Mouse (Mus musculus): ENCODE results near the gene Fbp1.
"Not testable (repeated sequence)": the region's sequence is repeated elsewhere in the genome, so short reads cannot be mapped to it uniquely, and the experiment has no call there.

The Fbp1 gene

DNA sequence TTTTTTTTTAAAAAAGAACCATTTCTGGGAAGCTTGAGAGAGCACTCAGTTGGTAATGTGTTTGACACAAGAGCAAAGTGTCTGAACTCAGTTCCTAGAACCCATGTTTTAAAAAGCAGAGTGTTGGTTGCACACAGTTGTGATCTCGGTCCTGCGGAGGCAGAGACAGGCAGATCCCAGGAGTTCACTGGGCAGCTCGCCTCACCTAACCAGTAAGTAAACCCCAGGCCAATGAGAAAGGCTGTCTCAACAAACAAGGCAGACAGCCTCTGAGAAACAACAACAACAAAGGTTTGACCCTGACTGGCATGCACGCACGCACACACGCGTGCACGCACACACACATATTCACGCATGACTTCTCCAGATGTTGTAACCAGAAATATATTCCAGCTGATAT, 4.2 kb downstream of the Fbp1 start:
- no peak for DNase-seq (ENCODE audit: low spot score)

DNA sequence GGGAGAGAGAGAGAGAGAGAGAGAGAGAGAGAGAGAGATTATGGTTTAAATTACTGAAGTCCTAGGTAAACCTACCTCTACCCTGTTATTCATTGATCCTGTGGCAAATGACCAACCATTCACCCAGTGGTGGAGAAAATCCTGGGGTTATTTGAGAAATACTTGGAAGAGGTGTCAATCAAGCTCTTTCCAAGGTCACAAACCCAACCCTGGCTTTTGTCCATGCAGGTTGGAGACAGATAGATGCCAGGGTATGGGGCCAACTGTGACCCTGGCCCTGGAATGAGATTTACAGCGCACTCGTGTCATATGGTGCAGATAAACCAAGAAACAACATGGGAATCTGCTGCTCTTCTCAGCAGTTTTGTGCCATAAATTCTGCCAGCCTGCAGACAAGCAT, 4.6 kb downstream of the Fbp1 start:
- DNase-seq (ENCODE audit: low spot score) = no peak

DNA sequence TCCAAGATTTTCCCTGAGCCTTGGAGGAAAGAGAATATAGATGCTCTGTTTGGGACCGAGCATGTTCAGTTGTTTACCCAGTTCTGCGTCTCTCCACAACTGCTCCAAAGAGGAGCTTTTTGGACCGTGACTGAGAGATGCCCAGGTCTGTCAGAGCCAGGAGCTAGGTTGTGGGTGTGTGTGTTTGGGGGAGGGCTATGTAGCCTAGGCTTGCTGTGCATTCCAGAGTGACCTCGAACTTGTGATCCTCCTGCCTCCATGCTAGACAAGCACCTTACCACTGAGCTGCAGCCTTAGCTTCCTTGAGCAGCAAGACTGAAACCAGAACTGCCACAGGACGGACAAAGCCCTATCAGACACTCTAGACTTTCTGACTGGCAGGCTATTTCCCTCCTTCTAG, 5.2 kb downstream of the Fbp1 start:
- no peak for DNase-seq (ENCODE audit: low spot score)

DNA sequence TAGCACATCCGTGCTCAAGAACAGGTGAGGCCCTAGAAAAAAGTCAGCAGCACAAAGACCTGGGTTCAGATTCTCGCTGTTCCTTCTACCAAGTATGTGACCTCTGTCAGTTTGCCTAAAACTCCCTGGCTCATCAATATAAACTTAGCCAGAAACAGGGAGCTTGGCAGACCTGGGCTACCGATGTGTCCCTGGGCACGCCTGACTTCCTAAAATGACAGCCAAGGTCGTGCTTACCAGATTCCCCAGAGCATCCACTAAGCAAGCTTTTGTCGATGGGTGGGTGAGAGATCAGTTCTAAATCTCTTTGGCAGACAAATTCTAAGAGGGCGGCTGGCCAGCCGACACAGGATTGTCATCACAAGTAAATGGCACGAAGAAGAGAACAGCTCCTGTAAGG, 6.7 kb downstream of the Fbp1 start:
- no peak for DNase-seq (ENCODE audit: low spot score)

DNA sequence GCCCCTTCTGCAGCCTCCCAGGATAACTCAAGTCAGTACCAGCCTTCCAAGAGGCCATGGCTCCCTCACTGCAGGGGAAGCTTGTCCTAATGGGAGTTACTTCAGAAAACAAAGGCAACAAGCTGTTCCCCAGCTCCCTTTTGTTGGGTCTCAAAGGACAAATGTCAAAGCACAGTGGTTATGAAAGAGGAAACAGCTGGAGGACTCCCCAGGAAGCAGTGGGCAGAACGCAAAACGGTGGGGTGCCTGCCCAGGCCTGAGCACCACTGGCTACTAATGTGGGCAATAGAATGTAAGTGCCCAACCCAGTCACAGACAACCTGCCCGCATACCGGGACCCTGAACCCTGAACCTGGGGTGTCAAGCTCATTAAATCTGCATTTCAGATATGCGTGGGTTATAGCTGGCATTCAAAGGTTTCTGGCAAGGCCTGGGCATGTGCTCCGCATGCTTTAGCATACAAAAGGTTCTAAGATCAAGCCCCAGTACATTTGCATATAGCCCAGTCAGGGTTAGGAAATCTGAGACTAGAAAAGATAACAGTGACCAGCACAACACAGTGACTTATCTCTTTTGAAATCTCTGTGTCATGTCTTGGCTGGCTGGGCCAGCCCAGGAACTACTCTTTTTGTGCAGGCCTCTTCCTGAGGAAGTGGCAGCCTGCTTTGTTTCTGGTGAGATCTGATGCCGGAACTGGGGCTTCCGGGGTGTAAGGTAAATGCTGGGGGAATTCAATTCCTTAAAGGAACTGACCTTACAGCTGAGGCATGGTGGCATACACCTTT, 8.1 kb downstream of the Fbp1 start:
- DNase-seq (ENCODE audit: low spot score) = no peak

DNA sequence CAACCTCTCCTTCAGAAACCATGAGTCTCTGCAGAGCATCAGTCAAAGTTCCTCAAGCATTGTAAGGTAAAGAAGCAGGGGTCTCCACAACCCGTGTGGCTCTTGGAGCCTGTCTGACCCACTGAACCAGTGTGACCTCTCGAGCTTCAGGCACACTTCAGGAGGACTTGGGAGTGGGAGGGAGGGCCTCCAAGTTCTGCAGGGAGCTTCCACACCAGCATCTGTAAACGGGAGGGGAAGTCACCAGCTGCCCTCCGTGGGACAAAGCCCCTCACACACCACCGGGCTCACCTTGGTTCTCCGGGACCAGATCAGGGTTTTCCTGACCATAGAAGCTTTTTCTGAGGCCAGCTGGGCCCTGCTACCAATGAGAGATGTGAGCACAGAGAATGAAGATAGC, 8.7 kb downstream of the Fbp1 start:
- no peak for DNase-seq (ENCODE audit: low spot score)

DNA sequence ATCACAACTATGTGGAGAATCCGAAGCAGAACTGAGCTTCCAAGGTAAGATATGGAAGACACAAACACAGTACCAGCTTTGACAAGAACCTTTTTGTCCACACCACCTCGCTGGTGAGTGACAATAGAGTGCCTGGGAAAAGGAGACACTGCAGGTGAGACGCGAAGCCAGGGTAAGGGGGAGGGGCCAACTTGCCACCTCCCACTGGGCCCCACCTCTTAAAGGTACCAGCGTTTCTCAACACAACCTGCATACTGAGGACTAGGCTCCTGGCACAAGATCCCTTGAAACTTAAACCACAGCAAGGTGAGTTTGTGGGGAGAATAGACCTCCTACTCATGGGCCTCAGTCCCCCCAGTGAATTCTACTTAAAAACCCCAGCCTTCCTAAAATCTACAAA, 10.8 kb downstream of the Fbp1 start:
- DNase-seq (ENCODE audit: low spot score) = no peak

DNA sequence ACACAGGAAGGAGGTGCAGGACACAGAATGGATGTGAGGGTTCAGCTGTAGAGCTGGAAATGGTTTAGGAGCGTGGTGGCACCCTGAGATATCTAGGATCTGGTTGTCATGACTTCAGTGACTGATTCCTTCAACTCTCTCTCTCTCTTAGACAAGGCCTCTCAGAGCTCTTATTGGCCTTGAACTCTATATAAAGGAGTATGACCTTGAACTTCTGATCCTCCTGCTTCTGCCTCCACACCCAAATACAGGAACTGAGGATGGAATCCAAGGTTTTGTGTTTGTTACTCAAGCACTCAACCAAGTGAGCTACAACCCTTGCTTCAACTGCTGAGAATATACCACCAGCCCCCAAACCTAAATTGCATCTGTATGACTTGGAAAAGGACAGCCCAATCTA, 12.0 kb downstream of the Fbp1 start:
- DNase-seq (ENCODE audit: low spot score) = no peak

DNA sequence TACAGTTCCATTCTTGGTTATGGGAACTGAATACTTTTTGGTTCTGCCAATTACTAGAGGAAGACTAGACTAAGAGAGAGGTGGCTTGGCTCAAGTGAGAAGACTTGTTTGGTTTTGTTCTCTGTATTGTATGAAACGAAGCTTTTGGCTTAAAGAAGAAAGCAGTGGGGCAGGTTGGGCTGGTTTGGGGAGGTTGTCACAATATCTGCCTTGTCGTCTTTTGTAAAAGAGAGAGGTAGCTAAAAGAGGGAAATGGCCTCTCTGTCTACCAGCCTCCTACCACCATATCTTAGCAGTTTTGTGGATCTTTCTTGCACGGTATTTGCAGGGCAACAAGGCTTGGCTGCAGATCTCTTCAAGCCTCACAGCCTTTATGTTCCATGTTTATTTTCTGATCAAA, 15.8 kb downstream of the Fbp1 start:
- no peak for DNase-seq (ENCODE audit: low spot score)

DNA sequence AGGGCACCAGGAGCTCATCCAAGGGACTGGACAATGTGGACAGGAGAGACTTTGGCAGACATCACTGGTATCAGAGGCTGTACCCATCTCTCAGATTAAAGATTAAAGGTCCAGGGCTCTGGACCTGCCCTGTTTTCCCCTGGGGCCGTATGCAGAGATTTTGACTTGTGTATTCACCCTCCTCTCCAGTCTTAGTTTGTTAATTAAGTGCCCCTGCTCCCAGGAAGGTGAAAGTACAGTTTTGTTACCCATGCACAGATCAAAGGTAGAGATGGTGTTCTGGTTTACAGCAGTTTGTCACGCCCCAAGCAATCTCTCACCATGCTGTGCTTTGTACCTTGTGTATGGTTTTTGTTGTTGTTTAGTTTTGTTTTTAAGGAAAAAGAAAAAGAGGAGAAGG, 17.5 kb downstream of the Fbp1 start:
- DNase-seq (ENCODE audit: low spot score) = no peak

DNA sequence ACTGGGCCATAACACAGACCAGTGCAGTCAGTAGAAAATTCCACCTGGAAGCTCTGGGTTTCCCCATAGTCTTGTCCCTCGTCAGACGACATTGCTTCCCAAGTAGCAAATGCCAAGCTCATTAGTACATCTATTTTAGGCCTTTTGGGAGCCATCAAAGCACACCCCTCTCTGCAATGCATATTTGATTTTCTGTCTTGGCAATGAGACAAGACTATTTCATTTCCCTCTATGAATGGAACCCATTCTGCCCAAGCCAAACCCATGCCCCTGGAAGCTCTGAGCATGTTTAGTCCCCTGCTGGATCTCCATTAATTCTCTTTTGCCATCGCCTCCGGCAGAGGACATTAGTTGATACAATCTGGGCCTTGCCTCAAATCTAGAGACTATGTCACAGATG, 21.3 kb downstream of the Fbp1 start:
- DNase-seq (ENCODE audit: low spot score) = no peak

DNA sequence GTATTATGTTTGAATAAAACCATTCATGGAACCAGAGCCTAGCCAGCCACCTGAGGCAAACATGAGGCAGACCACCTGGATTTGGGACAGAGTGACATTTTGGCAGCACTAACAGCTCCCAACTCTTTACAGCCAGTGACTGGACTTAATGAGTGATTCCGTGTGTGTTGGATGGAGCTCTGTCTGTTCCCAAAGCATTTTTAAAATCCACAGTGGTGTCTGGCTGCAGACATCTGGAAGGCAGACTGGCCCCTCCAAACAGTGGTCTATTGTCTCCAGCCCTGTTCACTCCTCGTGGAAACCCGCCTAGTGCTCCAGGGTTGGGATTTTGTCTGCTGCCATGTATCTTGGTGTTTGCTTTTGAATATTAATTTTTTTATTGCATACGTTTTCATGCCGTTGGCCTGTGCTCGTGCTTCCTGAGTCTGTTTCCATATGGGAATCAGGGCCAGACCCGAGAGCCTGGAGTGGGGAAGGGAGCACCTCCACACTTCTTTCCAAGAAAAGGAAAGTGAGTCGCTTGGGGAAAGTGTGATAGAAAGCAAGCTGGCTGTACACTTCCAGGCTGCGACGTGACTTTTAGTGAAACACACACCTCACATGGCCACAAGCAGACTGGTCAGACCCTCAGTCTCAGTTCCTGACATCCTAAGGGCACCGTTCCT, 22.3 kb downstream of the Fbp1 start:
- no peak for DNase-seq (ENCODE audit: low spot score)

DNA sequence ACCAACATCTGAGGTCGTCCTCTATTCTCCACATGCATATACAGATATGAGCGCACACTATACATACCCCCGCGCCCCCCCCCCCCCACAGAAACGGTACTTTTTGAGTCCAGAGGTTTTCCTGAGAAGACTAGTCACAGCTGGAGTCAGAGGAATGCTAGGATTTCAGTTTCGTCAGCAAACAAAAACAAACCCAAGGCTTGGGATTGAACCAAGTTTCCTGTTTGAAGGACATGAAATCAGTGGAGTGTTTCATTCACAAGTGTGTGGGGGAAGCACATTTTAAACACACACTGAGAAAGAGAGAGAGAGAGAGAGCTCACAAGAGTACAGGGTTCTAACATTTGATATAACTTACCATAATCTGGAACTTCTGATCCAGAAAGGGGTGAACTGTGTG, 24.3 kb downstream of the Fbp1 start:
- no peak for DNase-seq (ENCODE audit: low spot score)

DNA sequence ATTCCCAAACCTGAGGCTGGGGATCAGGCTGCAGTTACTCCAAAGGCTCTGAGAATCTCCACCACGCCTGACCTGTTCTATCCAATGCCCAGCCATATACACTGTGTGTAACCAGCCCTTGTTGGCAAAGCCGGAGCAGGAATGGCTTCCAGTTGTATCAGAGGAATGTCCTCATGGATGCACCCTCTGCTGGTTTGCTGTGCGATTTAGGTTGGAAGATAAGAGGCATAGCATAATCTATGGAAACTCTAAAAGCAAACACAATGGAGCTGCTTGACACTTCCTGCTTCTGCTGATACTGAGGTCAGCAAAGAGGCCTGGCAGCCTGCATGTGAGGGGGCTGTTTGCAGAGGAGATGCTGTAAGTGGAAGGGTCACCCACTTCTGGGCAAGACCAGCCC, 25.2 kb downstream of the Fbp1 start:
- no peak for DNase-seq (ENCODE audit: low spot score)

DNA sequence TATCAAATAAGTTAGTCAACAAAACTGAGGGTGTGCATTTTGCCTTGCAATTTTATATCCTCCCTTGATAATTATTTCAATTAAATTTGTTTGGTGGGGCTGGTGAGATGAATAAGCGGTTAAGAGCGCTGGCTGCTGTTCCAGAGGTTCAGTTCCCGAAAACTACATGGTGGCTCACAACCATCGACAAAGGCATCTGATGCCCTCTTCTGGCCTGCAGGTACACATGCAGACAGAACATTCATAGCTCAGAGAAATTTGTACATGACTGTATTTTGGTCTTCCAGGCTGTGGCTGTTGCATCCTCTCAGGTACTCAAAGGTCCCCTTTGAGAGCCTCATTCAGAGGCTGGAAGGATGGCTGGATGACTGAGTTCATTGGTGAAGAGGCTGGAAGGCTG, 28.0 kb downstream of the Fbp1 start:
- no peak for DNase-seq (ENCODE audit: low spot score)

DNA sequence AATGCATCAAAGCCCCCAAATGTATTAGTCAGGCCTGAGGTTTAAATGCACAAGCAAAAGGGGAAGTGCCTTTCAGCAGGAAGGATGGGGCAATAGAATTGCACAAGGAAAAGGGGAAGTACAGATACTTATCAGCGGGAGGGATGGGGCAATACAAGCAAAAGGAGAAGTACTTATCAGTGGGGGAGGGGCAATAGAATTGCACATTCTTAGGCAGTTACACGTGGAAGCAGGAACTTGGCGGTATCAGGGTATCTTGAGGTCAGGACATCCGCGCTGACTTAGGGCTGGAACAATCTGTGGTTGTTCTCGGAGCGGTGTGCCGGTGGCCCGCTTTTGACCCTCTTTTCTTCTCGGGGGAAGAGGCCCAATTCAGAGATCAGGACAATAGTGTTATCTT, 28.8 kb downstream of the Fbp1 start:
- not testable (repeated sequence) for DNase-seq (ENCODE audit: low spot score)

DNA sequence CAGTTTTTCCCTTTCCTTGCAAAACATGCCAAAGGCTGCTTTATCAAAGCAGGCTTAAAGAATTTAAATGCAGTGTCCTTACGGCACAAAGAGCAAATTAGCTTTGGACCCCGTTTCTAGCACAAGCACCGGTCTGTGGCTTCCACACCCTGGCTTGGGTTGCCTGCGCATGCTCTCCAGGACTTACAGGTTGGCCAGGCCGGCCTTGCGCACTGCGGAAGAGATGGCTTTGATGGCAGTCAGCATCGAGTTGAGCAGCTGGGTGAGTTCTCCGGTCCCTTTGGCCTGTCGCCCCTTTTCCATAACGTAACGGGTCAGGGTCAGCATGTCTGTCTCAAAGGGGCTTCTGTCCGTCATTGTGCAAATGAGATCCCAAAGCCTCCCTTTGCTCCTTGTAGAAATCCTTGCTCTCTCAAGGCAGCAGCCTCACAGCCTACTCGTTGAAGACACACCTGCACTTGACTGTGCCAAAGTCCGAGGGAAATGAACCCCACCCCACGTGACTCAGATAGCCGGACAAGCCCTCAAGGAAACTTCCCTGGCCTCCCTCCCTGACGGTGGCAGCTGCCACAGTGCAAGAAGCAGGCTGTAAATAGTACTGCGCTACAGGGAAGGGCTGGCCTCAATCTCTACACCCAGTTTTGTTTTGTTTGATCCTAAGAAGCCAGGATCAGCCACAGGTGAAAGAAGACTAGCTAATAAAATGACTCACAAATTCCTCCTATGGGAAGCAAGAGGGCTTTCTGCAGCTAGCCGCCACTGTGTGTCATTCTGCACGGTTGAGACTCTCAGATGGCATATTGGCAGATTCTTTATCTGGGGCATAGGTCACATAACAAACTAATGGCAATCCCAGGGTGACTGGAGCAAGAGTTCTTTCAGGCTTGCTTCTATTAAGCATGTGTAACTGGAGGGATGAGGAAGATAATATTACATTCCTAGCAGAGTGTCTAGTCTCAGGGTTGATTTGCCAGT, 29.9 kb downstream of the Fbp1 start, which contains the start of gene Fbp2:
TSS of gene Fbp2 (minus strand) at position 482 of the 975 bp plus-strand sequence.
- DNase-seq (ENCODE audit: low spot score) = no peak

DNA sequence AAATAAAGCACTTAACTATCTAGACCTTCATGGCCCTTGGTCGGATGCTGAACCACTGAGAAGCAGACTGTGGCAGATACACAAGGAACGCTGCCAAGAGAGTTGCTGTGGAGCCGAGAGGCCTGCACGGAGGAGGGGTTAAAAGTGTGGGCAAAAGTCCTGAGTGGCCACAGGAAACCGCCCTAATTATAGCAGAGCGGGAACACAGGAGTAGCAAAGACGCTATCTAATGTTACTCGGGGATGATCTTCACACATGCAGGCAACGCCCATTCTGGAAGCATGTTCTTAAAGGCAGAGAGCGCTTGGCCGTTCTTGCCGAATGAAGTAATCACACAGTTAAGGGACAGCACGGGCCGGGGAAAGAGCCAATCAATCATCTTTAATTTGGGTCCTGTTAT, 31.2 kb downstream of the Fbp1 start:
- no peak for DNase-seq (ENCODE audit: low spot score)

DNA sequence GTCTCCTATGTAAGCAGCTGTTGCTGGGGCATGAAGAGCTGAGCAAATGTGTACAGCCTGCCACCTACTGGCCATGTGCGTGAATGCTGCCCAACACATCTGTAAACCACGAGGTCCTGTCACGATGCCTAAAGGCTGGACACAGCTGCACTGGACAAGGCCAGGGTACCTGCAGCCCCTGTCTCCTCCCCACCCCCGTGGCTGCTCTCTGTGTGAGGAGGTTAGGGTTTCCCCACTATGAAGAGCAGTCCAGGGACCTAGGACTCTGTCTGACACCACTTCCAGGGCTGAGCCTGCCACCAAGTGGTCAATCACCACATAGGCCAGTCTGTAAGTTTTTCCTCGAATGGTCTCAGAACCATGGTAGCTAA, 31.8 kb downstream of the Fbp1 start:
- peak; percentile 58 for DNase-seq (ENCODE audit: low spot score)

DNA sequence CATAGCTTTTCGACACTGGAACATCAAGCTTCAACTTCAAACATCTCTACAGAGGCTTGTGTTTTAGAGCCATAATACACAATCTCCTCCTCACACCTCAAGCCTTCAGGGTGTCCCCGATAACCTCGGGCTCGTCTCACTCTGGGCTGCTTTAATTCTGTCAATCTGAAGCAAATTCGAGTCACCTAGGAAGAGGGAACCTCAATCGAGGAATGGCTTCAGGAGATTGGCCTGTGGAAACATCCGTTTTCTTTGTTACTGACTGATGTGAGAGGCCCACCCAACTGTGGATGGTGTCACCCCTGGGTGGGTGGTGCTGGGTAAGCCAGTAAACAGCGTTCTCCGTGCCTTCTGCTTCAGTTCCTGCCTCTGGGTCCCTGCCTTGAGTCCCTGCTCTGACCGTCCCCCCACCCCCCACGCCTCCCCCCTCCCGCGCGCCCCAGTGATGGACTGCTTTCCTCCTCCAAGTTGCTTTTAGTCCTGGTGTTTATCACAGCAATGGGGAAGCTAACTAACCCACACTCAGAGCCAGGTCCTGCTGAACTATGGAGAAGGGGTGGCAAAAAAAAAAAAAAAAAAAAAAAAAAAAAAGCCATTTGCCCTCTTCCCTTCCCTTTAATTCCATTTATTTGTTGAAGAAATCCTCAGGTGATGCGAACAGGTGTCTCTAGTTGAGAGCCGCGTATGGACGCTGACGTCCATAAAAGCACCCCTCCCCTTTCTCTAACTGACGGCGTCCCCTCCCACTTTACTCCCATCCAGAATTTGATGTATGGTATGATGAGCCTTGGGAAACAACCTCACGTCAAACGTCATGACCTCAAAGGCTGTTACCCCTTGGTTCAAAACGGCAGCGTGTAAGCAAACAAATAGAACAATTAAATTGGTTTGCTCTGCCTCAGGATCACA, 32.4 kb downstream of the Fbp1 start:
- no peak for DNase-seq (ENCODE audit: low spot score)

DNA sequence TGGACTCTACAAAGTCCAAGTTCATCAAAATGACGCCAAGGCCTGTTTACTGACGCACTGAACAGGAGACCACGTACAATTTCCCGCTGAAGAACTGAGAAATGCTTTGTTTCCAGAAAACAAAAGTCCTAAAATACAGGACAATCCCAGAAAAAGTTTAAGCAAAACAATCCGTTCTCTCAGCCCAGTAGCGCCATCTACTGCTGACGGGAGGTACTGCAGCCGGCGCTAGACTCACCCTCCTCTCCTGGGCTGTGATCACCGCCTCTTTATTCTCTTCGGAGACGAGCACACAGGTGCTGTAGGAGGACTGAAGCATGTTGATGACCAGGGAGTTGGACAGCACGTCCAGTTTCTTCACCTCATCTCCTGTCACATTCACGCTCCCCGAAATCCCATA, 33.4 kb downstream of the Fbp1 start:
- DNase-seq (ENCODE audit: low spot score) = peak; percentile 34

DNA sequence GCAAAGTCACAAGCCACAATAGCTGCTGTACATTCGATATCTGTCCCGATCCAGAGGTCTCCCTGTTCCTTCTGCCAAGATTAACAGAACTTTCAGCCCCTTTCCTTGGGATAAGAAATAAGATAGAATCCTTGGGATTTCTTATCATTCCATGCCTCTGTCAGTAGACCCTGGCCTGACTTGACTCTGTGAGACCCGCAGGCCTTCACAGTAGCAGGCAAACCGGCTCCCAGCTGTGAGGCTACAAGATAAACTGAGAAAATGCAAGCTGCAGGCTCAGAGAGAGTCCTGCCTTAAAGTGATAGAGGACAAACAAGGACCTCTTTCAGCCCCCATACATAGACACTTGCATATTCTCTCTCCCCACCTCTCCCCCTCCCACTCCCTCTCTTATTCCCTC, 54.7 kb downstream of the Fbp1 start:
- DNase-seq (ENCODE audit: low spot score) = peak; percentile 63
